In genomic region chr15:88768537-88768936, GRCm38 (mm10) we compare ENCODE assay signal across 25 mouse cellular contexts. TPM values are rescaled to one million over a fixed set of nuclear protein-coding genes. Genes with fewer than 3 reads are reported as not detected.
DNase-seq lines count a peak whose midpoint lies in the region; ATAC-seq and TF ChIP-seq lines count a peak whose summit lies in the region.
"Had no signal": no experiment of that assay in that cellular context is flagged by ENCODE, and none has a peak within 500 bp of the region (broad histone marks: within the 10 kb centered on the region; RNA-seq: fewer than 3 reads in every experiment).

No protein-coding gene starts in this region.

- TF ChIP-seq CTCF in intestine, postnatal 0 days (IDR thresholded peaks at IDR 0.05; ENCODE audit: low read depth) = no peak

- peak overlapping the region; percentile 77 for H3K27ac ChIP-seq in kidney, embryonic 15.5 days
- H3K27ac ChIP-seq in liver, embryonic 12.5 days = peak overlapping the region; percentile 57; the same call in 1 of the 2 replicates
- H3K27ac ChIP-seq in liver, embryonic 11.5 days (ENCODE audit: low read depth, low read length) = no peak overlapping the region
- H3K27ac ChIP-seq in liver, embryonic 15.5 days (replicated peaks) = peak overlapping the region; percentile 53
- H3K27ac ChIP-seq in stomach, embryonic 15.5 days = 0 out of 2 replicates have a peak overlapping the region, but pooled peaks have one; percentile 2
- no peak overlapping the region for H3K27ac ChIP-seq in intestine, postnatal 0 days (ENCODE audit: low read depth, low read length)
- H3K27ac ChIP-seq: embryonic facial prominence, embryonic 15.5 days; forebrain, embryonic 15.5 days; heart, embryonic 10.5 days; heart, embryonic 15.5 days; hindbrain, embryonic 13.5 days had no signal

- H3K4me3 ChIP-seq in kidney, embryonic 15.5 days (replicated peaks) = no peak overlapping the region
- H3K4me3 ChIP-seq in liver, embryonic 12.5 days = no peak overlapping the region
- no peak overlapping the region for H3K4me3 ChIP-seq in liver, embryonic 11.5 days (ENCODE audit: low read depth, low read length)
- no peak overlapping the region for H3K4me3 ChIP-seq in liver, embryonic 15.5 days (replicated peaks)
- H3K4me3 ChIP-seq in stomach, embryonic 15.5 days (replicated peaks) = no peak overlapping the region
- H3K4me3 ChIP-seq in intestine, postnatal 0 days (ENCODE audit: low read depth, low read length) = no peak overlapping the region
- H3K4me3 ChIP-seq: embryonic facial prominence, embryonic 15.5 days; erythroblast, embryonic 14.5 days; forebrain, embryonic 15.5 days; heart, embryonic 10.5 days; heart, embryonic 15.5 days; hindbrain, embryonic 13.5 days had no signal

- peaks cover 55% of the 10 kb centered on the region for H3K36me3 ChIP-seq in kidney, embryonic 15.5 days
- H3K36me3 ChIP-seq in liver, embryonic 12.5 days = peaks cover 67% of the 10 kb centered on the region
- peaks cover 17% of the 10 kb centered on the region for H3K36me3 ChIP-seq in liver, embryonic 11.5 days (ENCODE audit: control insufficient read depth, insufficient read depth, low read length)
- H3K36me3 ChIP-seq in liver, embryonic 15.5 days (replicated peaks) = peaks cover 41% of the 10 kb centered on the region
- H3K36me3 ChIP-seq in stomach, embryonic 15.5 days = peaks cover 21% of the 10 kb centered on the region
- 0 out of 2 replicates have a peak, but pooled peaks cover 3% of the 10 kb centered on the region for H3K36me3 ChIP-seq in intestine, postnatal 0 days (ENCODE audit: control insufficient read depth, insufficient read depth)

- no peaks in the 10 kb centered on the region for H3K9me3 ChIP-seq in kidney, embryonic 15.5 days (replicated peaks)
- no peaks in the 10 kb centered on the region for H3K9me3 ChIP-seq in liver, embryonic 12.5 days (replicated peaks)
- no peaks in the 10 kb centered on the region for H3K9me3 ChIP-seq in liver, embryonic 11.5 days (ENCODE audit: control insufficient read depth, low read length)
- no peaks in the 10 kb centered on the region for H3K9me3 ChIP-seq in liver, embryonic 15.5 days (replicated peaks)
- H3K9me3 ChIP-seq in stomach, embryonic 15.5 days = no peaks in the 10 kb centered on the region
- no peaks in the 10 kb centered on the region for H3K9me3 ChIP-seq in intestine, postnatal 0 days (ENCODE audit: control insufficient read depth)
- H3K9me3 ChIP-seq: embryonic facial prominence, embryonic 15.5 days; forebrain, embryonic 15.5 days; heart, embryonic 10.5 days; heart, embryonic 15.5 days had no signal

- H3K9ac ChIP-seq in kidney, embryonic 15.5 days = no peak overlapping the region
- no peak overlapping the region for H3K9ac ChIP-seq in liver, embryonic 12.5 days
- H3K9ac ChIP-seq in liver, embryonic 11.5 days (ENCODE audit: low read depth, low read length) = no peak overlapping the region
- no peak overlapping the region for H3K9ac ChIP-seq in liver, embryonic 15.5 days
- H3K9ac ChIP-seq in stomach, embryonic 15.5 days = no peak overlapping the region
- no peak overlapping the region for H3K9ac ChIP-seq in intestine, postnatal 0 days (ENCODE audit: low read depth, low read length)
- H3K9ac ChIP-seq: embryonic facial prominence, embryonic 15.5 days; forebrain, embryonic 15.5 days; heart, embryonic 15.5 days; hindbrain, embryonic 13.5 days had no signal

- DNase-seq in kidney, postnatal 25 days = no peak
- DNase-seq in liver, embryonic 11.5 days (ENCODE audit: low spot score) = no peak
- no peak for DNase-seq in adipocyte (ENCODE audit: low spot score)
- DNase-seq: adrenal gland, adult 2 months; adrenal gland, postnatal 25 days; cerebellum, adult 2 months; cerebellum, postnatal 10 days; embryo, embryonic 11 days; gastrocnemius, postnatal 36 days; heart, adult 18-20 months; heart, postnatal 14 days had no signal

- 55% methylated on average over 1 of the region's 1 CpGs for WGBS in kidney, embryonic 15.5 days
- 63% methylated on average over 1 of the region's 1 CpGs for WGBS in liver, embryonic 12.5 days (ENCODE audit: insufficient replicate concordance)
- WGBS in liver, embryonic 11.5 days = 68% methylated on average over 1 of the region's 1 CpGs
- WGBS in liver, embryonic 15.5 days (ENCODE audit: insufficient replicate concordance) = 54% methylated on average over 1 of the region's 1 CpGs
- WGBS in stomach, embryonic 15.5 days = 67% methylated on average over 1 of the region's 1 CpGs
- 44% methylated on average over 1 of the region's 1 CpGs for WGBS in intestine, postnatal 0 days

- no peaks in the 10 kb centered on the region for H3K27me3 ChIP-seq in kidney, embryonic 15.5 days
- H3K27me3 ChIP-seq in liver, embryonic 12.5 days (replicated peaks) = no peaks in the 10 kb centered on the region
- no peaks in the 10 kb centered on the region for H3K27me3 ChIP-seq in liver, embryonic 11.5 days (replicated peaks; ENCODE audit: control insufficient read depth, insufficient read depth, low read length)
- no peaks in the 10 kb centered on the region for H3K27me3 ChIP-seq in liver, embryonic 15.5 days
- no peaks in the 10 kb centered on the region for H3K27me3 ChIP-seq in stomach, embryonic 15.5 days (replicated peaks)
- H3K27me3 ChIP-seq in intestine, postnatal 0 days (replicated peaks; ENCODE audit: control insufficient read depth, insufficient read depth, low read length) = no peaks in the 10 kb centered on the region
- H3K27me3 ChIP-seq: CH12.LX; embryonic facial prominence, embryonic 15.5 days; forebrain, embryonic 15.5 days; heart, embryonic 15.5 days; hindbrain, embryonic 13.5 days; Patski had no signal

- H3K4me1 ChIP-seq in kidney, embryonic 15.5 days = no peaks in the 10 kb centered on the region; the same call in 1 of the 2 replicates
- no peaks in the 10 kb centered on the region; the same call in 1 of the 2 replicates for H3K4me1 ChIP-seq in liver, embryonic 12.5 days
- no peaks in the 10 kb centered on the region for H3K4me1 ChIP-seq in liver, embryonic 11.5 days (replicated peaks; ENCODE audit: control insufficient read depth, insufficient read depth, low read length)
- H3K4me1 ChIP-seq in liver, embryonic 15.5 days (replicated peaks) = peaks cover 7% of the 10 kb centered on the region; the same call in 1 of the 2 replicates
- no peaks in the 10 kb centered on the region for H3K4me1 ChIP-seq in stomach, embryonic 15.5 days
- no peaks in the 10 kb centered on the region for H3K4me1 ChIP-seq in intestine, postnatal 0 days (replicated peaks; ENCODE audit: control insufficient read depth, insufficient read depth, low read length)
- H3K4me1 ChIP-seq: embryonic facial prominence, embryonic 15.5 days; forebrain, embryonic 15.5 days; heart, embryonic 10.5 days; heart, embryonic 15.5 days; hindbrain, embryonic 13.5 days had no signal

- ATAC-seq in kidney, embryonic 15.5 days (replicated peaks; ENCODE audit: low FRiP score) = no peak; the same call in 1 of the 2 replicates
- no peak for ATAC-seq in liver, embryonic 12.5 days
- no peak for ATAC-seq in liver, embryonic 11.5 days (replicated peaks; ENCODE audit: low FRiP score)
- no peak for ATAC-seq in liver, embryonic 15.5 days (ENCODE audit: insufficient read depth)
- no peak for ATAC-seq in stomach, embryonic 15.5 days (ENCODE audit: insufficient read depth, low FRiP score, low read depth)
- no peak for ATAC-seq in intestine, postnatal 0 days
- ATAC-seq: activated CD4-positive, CD25-positive, alpha-beta regulatory T cell, adult 4 months; forebrain, embryonic 15.5 days; Patski had no signal

- H3K4me2 ChIP-seq in kidney, embryonic 15.5 days = no peak overlapping the region
- H3K4me2 ChIP-seq in liver, embryonic 12.5 days = no peak overlapping the region
- H3K4me2 ChIP-seq in liver, embryonic 11.5 days = no peak overlapping the region
- H3K4me2 ChIP-seq in liver, embryonic 15.5 days = no peak overlapping the region
- no peak overlapping the region for H3K4me2 ChIP-seq in stomach, embryonic 15.5 days
- no peak overlapping the region for H3K4me2 ChIP-seq in intestine, postnatal 0 days (replicated peaks; ENCODE audit: low read depth)
- H3K4me2 ChIP-seq: embryonic facial prominence, embryonic 15.5 days; forebrain, embryonic 15.5 days; heart, embryonic 15.5 days; hindbrain, embryonic 13.5 days had no signal

RNA-seq across cellular contexts. Expression of gene Zbed4, which starts 17.1 kb away (rescaled TPM):
- 19.6 and 21.2 TPM in 2 replicates for polyA plus RNA-seq in kidney, embryonic 15.5 days (2015; fragmentation: Nextera tagmentation; extraction: Ambion mirVana)
- polyA plus RNA-seq in liver, embryonic 12.5 days (2016; fragmentation: Nextera tagmentation; extraction: Ambion mirVana) = 16.5 and 17.6 TPM in 2 replicates
- 26.4 and 31.9 TPM in 2 replicates for polyA plus RNA-seq in liver, embryonic 11.5 days (2014; fragmentation: Nextera tagmentation; extraction: Ambion mirVana)
- polyA plus RNA-seq in liver, embryonic 15.5 days (2015; fragmentation: Nextera tagmentation; extraction: Ambion mirVana) = 10.6 and 10.7 TPM in 2 replicates
- polyA plus RNA-seq in stomach, embryonic 15.5 days (2015; fragmentation: Nextera tagmentation; extraction: Ambion mirVana) = 13.6 and 14.8 TPM in 2 replicates
- polyA plus RNA-seq in intestine, postnatal 0 days (2015; fragmentation: Nextera tagmentation; extraction: Ambion mirVana) = 4.9 and 5.1 TPM in 2 replicates

RNA-seq across cellular contexts. Expression of gene Brd1, which starts 34.5 kb away (rescaled TPM):
- 20.4 and 21.1 TPM in 2 replicates for polyA plus RNA-seq in kidney, embryonic 15.5 days (2015; fragmentation: Nextera tagmentation; extraction: Ambion mirVana)
- 8.2 and 8.9 TPM in 2 replicates for polyA plus RNA-seq in liver, embryonic 12.5 days (2016; fragmentation: Nextera tagmentation; extraction: Ambion mirVana)
- polyA plus RNA-seq in liver, embryonic 11.5 days (2014; fragmentation: Nextera tagmentation; extraction: Ambion mirVana) = 13.4 and 15.9 TPM in 2 replicates
- polyA plus RNA-seq in liver, embryonic 15.5 days (2015; fragmentation: Nextera tagmentation; extraction: Ambion mirVana) = 5.8 and 6.6 TPM in 2 replicates
- polyA plus RNA-seq in stomach, embryonic 15.5 days (2015; fragmentation: Nextera tagmentation; extraction: Ambion mirVana) = 17.8 and 19.9 TPM in 2 replicates
- polyA plus RNA-seq in intestine, postnatal 0 days (2015; fragmentation: Nextera tagmentation; extraction: Ambion mirVana) = 11.4 and 13.3 TPM in 2 replicates

RNA-seq across cellular contexts. Expression of gene Alg12, which starts 50.6 kb away (rescaled TPM):
- polyA plus RNA-seq in kidney, embryonic 15.5 days (2015; fragmentation: Nextera tagmentation; extraction: Ambion mirVana) = 12.2 and 14.3 TPM in 2 replicates
- polyA plus RNA-seq in liver, embryonic 12.5 days (2016; fragmentation: Nextera tagmentation; extraction: Ambion mirVana) = 6.9 and 7.6 TPM in 2 replicates
- polyA plus RNA-seq in liver, embryonic 11.5 days (2014; fragmentation: Nextera tagmentation; extraction: Ambion mirVana) = 13.9 and 14.2 TPM in 2 replicates
- polyA plus RNA-seq in liver, embryonic 15.5 days (2015; fragmentation: Nextera tagmentation; extraction: Ambion mirVana) = 5.5 and 6.0 TPM in 2 replicates
- 11.6 and 13.4 TPM in 2 replicates for polyA plus RNA-seq in stomach, embryonic 15.5 days (2015; fragmentation: Nextera tagmentation; extraction: Ambion mirVana)
- polyA plus RNA-seq in intestine, postnatal 0 days (2015; fragmentation: Nextera tagmentation; extraction: Ambion mirVana) = 7.3 and 8.4 TPM in 2 replicates

RNA-seq across cellular contexts. Expression of gene Creld2, which starts 50.9 kb away (rescaled TPM):
- polyA plus RNA-seq in kidney, embryonic 15.5 days (2015; fragmentation: Nextera tagmentation; extraction: Ambion mirVana) = 101 and 104 TPM in 2 replicates
- polyA plus RNA-seq in liver, embryonic 12.5 days (2016; fragmentation: Nextera tagmentation; extraction: Ambion mirVana) = 61.1 and 68.6 TPM in 2 replicates
- 107 and 109 TPM in 2 replicates for polyA plus RNA-seq in liver, embryonic 11.5 days (2014; fragmentation: Nextera tagmentation; extraction: Ambion mirVana)
- polyA plus RNA-seq in liver, embryonic 15.5 days (2015; fragmentation: Nextera tagmentation; extraction: Ambion mirVana) = 39.6 and 46.2 TPM in 2 replicates
- 124 and 125 TPM in 2 replicates for polyA plus RNA-seq in stomach, embryonic 15.5 days (2015; fragmentation: Nextera tagmentation; extraction: Ambion mirVana)
- polyA plus RNA-seq in intestine, postnatal 0 days (2015; fragmentation: Nextera tagmentation; extraction: Ambion mirVana) = 67.8 and 67.9 TPM in 2 replicates

Comparison
In these comparisons a context has a peak if more than half of its experiments do, and no peak if none do; other contexts are left out.
1. H3K27ac ChIP-seq: peak in kidney, embryonic 15.5 days (single experiment), liver, embryonic 12.5 days (single experiment), liver, embryonic 15.5 days (single experiment) and stomach, embryonic 15.5 days (single experiment); none in liver, embryonic 11.5 days (single experiment) and intestine, postnatal 0 days (single experiment).